Mouse (Mus musculus): Measurements from ENCODE around the gene Itgav.
A peak's percentile ranks its signal among the peaks of the same experiment; 100 is the strongest.
"Not testable (repeated sequence)": the region's sequence is repeated elsewhere in the genome, so short reads cannot be mapped to it uniquely, and the experiment has no call there.

The Itgav gene

DNA sequence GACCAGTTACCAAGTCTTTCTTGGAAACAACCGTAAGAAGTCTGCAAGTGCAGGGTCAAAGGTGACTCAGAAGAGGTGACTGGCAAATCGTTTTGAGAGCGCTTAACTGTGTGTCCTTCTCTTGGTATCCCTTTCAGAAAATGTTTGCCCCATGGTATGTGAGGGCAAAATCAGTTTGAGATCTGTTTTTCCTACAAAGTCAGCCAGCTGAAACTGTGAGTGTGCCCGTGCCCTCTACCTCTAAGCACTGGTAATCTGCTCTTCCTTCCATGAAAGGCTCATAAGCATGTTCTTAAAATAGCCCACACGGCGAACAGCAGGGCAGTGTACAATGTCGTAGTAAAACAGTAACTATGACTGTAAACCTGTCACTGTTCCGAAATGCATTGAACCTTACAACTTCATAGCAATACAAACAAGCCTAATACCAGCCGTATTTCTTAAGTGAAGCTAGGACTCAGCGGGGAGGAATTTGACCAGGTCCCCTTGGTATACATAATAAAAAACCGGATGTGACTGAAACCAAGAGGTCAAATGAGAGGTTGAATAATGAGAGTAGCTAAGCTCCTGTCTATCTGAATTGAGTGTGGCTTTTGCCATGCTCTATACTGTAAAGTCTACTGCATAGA, 14.2 kb upstream of the Itgav start:
- no peak for DNase-seq (ENCODE audit: low spot score in 2 of 2)

DNA sequence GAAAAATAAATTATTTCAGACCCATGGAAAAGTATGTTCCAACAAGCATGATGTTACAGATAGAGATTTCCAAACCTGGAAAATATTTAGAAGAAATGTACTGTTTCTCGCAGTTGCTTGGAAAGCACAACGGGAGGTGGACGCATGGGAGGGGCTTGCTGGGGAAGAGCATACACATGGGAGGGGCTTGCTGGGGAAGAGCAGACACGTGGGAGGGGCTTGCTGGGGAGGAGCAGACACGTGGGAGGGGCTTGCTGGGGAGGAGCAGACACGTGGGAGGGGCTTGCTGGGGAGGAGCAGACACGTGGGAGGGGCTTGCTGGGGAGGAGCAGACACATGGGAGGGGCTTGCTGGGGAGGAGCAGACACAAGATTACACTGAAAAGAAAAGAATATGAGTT, 10.9 kb upstream of the Itgav start:
- not testable (repeated sequence) for DNase-seq (ENCODE audit: low spot score in 2 of 2)

- no peak for DNase-seq (ENCODE audit: low spot score in 2 of 2)
Observed at GRCm38 (mm10) chr2:83713946-83714345, 10.3 kb upstream of the Itgav start.

DNA sequence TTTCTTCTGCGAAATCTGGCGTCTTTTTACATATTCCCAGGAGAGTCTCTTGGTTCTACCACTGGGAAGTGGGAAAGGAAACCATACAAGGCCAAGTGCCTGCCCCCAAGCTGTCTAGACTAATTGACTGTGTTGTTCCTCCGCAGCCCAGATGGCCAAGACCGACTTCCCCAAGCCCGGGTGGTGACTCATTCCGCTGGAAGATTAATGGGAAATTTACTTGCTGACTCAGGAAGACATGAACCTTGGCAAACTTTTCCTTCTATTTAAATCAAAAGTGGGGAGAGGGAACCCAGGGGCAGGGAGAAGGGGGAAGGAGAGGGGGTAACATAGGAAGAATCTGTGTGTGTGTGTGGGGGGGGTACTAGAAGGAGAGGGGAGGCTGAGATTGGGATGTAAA, 9.4 kb upstream of the Itgav start:
- DNase-seq (ENCODE audit: low spot score in 2 of 2): peak; percentile 66 to 81

DNA sequence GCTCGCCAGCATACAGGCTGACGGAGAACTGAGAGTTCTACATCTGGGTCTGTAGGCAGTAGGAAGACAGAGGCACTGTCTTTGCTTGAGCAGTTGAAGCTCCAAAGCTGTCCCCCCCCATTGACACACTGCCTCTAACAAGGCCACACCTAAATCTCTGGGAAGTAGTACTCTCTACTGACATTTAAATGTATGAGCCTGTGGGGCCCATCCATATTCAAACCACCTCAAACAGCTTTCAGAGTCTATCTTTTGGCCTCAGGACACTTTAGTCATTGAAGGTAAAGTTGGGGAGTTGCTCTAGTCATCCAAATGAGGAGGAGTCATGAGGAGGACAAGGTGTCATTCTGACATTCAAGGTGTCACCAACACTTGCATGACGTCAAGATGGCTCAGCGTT, 5.9 kb upstream of the Itgav start:
- DNase-seq (ENCODE audit: low spot score in 2 of 2): no peak

GRCm38 (mm10) chr2:83721635-83722034, 2.6 kb upstream of the Itgav start:
- no peak for DNase-seq (ENCODE audit: low spot score in 2 of 2)

DNA sequence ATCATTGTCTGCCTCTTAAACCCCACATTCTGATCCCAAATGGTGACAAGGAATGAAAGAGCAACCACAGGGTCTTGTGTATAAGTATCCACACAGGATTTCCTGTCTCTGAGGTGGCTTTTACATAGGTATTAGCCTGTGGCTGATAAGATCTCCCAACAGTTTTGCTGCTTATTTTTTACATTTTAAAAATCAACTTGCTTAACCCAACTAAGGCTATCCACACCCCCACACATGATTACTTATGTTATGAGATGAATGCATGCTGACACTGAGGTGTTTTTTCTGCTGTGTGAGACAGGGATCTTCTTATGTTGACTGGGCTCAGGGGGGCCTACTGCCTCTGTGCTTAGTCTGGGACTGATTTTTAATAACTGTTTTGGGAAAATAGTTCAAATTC, 1.3 kb upstream of the Itgav start:
- no peak for DNase-seq (ENCODE audit: low spot score in 2 of 2)

DNA sequence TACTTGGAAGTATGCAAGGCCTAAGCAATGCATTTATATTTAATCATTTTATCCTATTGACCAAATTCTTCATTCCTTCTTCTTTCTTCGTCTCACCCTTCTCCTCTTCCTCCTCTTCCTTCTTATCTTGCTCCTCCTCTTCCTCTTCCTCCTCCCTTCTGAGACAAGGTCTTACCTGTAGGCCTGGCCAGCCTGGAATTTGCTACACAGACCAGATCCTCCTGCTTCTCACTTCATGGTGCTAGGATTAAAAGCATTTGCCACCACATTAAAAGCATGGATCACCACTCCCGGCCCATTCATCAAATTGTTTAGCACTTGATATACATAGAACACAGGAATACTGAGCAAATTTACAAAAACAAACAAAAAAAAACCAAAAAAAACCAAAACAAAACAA, 851 bp upstream of the Itgav start:
- DNase-seq (ENCODE audit: low spot score in 2 of 2): no peak

GRCm38 (mm10) chr2:83724827-83725730, 882 bp downstream of the Itgav start:
- peak; percentile 36 to 59 for DNase-seq (ENCODE audit: low spot score in 2 of 2)

GRCm38 (mm10) chr2:83725796-83726195, 1.6 kb downstream of the Itgav start:
- DNase-seq (ENCODE audit: low spot score in 2 of 2): no peak

- peak in 1 of 2 experiments; percentile 31 for DNase-seq (ENCODE audit: low spot score in 2 of 2)
Observed at GRCm38 (mm10) chr2:83728238-83728682, 4.1 kb downstream of the Itgav start.

- peak; percentile 62 to 81 for DNase-seq (ENCODE audit: low spot score in 2 of 2)
Observed at GRCm38 (mm10) chr2:83729339-83729738, 5.1 kb downstream of the Itgav start.

- DNase-seq (ENCODE audit: low spot score in 2 of 2): no peak
Observed at GRCm38 (mm10) chr2:83732896-83733295, 8.7 kb downstream of the Itgav start.

DNA sequence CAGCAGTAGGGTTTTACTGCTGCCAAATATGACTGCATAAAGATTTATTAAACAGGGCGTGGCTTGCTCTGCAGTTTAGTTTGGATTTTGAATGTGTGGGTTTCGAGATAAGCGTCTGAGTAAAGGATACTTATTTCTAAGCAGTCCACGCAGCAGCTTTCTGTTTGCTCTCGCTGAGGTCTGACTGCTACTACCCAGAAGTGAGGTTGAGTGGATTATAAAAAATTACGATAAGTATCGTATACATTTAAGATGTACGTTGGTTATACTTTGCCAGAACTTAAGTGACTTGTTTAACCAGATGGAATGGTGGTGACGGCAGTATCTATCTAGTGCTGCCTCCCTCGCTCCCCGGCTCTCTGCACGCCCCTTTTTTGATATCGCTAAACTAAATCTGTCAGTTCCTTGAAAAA, 9.8 kb downstream of the Itgav start:
- DNase-seq (ENCODE audit: low spot score in 2 of 2): no peak

DNA sequence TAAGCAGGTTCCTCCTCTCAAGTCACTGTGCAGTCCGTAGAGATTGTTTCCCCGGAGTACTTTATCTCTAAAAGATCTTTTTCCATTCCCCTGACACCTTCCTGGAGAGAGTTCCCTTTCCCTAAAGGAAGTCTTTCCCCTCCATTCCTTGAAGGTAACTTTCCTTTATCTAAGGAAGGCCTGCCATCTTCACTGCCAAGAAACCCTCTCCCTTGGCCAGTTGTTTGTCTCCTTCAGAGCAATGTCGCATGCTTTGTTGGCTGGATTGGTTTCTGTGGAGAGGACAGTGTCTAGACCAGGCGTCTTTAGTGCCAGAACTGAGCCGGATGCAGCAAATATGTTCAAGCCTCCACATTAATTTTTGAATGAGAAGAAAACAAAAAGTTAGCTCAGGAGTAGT, 11.1 kb downstream of the Itgav start:
- no peak for DNase-seq (ENCODE audit: low spot score in 2 of 2)

GRCm38 (mm10) chr2:83736836-83737235, 12.6 kb downstream of the Itgav start:
- DNase-seq (ENCODE audit: low spot score in 2 of 2): no peak

GRCm38 (mm10) chr2:83738586-83739251, 14.5 kb downstream of the Itgav start:
- DNase-seq (ENCODE audit: low spot score in 2 of 2): no peak

GRCm38 (mm10) chr2:83739461-83740124, 15.4 kb downstream of the Itgav start:
- no peak for DNase-seq (ENCODE audit: low spot score in 2 of 2)

- DNase-seq (ENCODE audit: low spot score in 2 of 2): no peak
Observed at GRCm38 (mm10) chr2:83740601-83741031, 16.4 kb downstream of the Itgav start.

DNA sequence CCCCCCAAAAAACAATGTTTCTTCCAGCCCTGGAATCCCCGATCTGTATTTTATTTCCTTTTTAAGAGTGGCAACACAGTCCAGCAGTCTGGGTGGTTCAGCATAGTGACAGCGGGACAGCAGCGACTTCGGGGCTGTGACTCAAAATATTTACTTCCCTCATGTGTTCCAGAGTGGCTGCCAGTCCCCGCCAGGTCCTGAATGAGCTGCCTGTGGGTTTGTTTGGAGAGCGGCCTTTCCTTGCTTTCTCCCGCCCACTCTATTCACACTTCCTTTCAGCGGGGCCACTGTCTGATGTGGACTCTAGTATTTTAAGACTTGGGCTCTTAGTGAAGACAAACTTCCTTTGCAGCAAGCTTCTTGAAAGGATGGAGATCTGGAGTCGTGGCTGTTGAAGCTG, 18.0 kb downstream of the Itgav start:
- peak in 1 of 2 experiments; percentile 10 for DNase-seq (ENCODE audit: low spot score in 2 of 2)

DNA sequence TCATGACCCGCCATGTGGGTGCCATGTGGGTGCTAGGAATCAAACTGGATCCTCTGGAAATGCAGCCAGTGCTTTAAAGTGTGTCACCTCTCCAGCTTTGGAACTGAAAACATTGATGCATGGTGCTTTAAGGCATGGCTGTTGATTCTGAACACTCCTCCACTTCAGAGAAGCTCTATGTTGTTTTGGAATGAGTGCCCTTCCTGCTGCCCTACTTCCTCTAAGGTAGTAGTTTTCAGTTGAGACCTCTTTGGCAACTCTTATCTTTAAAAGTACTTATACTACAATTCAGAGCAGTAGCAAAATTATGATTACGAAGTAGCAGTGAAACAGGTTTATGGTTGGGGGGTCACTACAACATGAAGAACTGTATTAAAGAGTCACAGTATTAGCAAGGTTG, 18.6 kb downstream of the Itgav start:
- no peak for DNase-seq (ENCODE audit: low spot score in 2 of 2)

Data from urinary bladder, postnatal 36 days (tissue).